Mouse (Mus musculus): ENCODE measurements around the gene Acrv1. TPM values are rescaled to one million over a fixed set of nuclear protein-coding genes. Genes with fewer than 3 reads are reported as not detected.
"Not testable (repeated sequence)": the region's sequence is repeated elsewhere in the genome, so short reads cannot be mapped to it uniquely, and the experiment has no call there.

Gene Acrv1
- polyA plus RNA-seq (2012; rRNA removed) = not detected in 2 replicates

GRCm38 (mm10) chr9:36692920-36693319 lies at the start of gene Acrv1:
Gene Acrv1, plus strand, starts transcription at chr9:36693220.
- TF ChIP-seq CTCF (IDR thresholded peaks at IDR 0.05; ENCODE audit: extremely low read depth, insufficient read length, insufficient replicate concordance, low read depth, low read length) (no peak), POLR2A (IDR thresholded peaks at IDR 0.05; ENCODE audit: low read depth, low read length) (no peak)
- Histone ChIP-seq H3K4me3 (ENCODE audit: low read depth, low read length) (no peak within 1 kb of the TSS), H3K27me3 (ENCODE audit: control insufficient read depth, insufficient read depth, low read length) (no peaks in the 10 kb centered on the region), H3K27ac (ENCODE audit: insufficient read depth, low read depth, low read length) (no peak within 1 kb of the TSS), H3K36me3 (ENCODE audit: control insufficient read depth, insufficient read depth, low read length) (no peaks in the 10 kb centered on the region), H3K4me1 (ENCODE audit: control insufficient read depth, insufficient read depth, insufficient read length, low read length) (no peaks in the 10 kb centered on the region)
- WGBS = 49% methylated on average over 1 of the region's 1 CpGs

- H3K4me1 ChIP-seq (ENCODE audit: control insufficient read depth, insufficient read depth, insufficient read length, low read length); H3K4me3 ChIP-seq (ENCODE audit: low read depth, low read length); H3K36me3 ChIP-seq (ENCODE audit: control insufficient read depth, insufficient read depth, low read length); H3K27ac ChIP-seq (ENCODE audit: insufficient read depth, low read depth, low read length); H3K27me3 ChIP-seq (ENCODE audit: control insufficient read depth, insufficient read depth, low read length): not testable (repeated sequence)
- 61% methylated on average over 3 of the region's 3 CpGs for WGBS
Measured at GRCm38 (mm10) chr9:36643276-36643675, 49.7 kb upstream of the Acrv1 start, which contains the start of gene A630095E13Rik. Gene A630095E13Rik, minus strand, starts transcription at chr9:36643376.

- Histone ChIP-seq H3K36me3 (ENCODE audit: control insufficient read depth, insufficient read depth, low read length) (no peaks in the 10 kb centered on the region), H3K4me1 (ENCODE audit: control insufficient read depth, insufficient read depth, insufficient read length, low read length) (no peaks in the 10 kb centered on the region), H3K27me3 (ENCODE audit: control insufficient read depth, insufficient read depth, low read length) (no peaks in the 10 kb centered on the region; the same call in 1 of the 2 replicates), H3K27ac (ENCODE audit: insufficient read depth, low read depth, low read length) (no peak overlapping the region), H3K4me3 (ENCODE audit: low read depth, low read length) (no peak overlapping the region)
- TF ChIP-seq CTCF (IDR thresholded peaks at IDR 0.05; ENCODE audit: extremely low read depth, insufficient read length, insufficient replicate concordance, low read depth, low read length) (no peak), POLR2A (IDR thresholded peaks at IDR 0.05; ENCODE audit: low read depth, low read length) (no peak)
- WGBS = 30% methylated on average over 2 of the region's 2 CpGs
Measured at GRCm38 (mm10) chr9:36681424-36681823, 11.6 kb upstream of the Acrv1 start.

- H3K27me3 ChIP-seq (ENCODE audit: control insufficient read depth, insufficient read depth, low read length) = no peaks in the 10 kb centered on the region; the same call in 1 of the 2 replicates
- TF ChIP-seq POLR2A (IDR thresholded peaks at IDR 0.05; ENCODE audit: low read depth, low read length) (no peak), CTCF (IDR thresholded peaks at IDR 0.05; ENCODE audit: extremely low read depth, insufficient read length, insufficient replicate concordance, low read depth, low read length) (no peak)
- no peaks in the 10 kb centered on the region for H3K4me1 ChIP-seq (ENCODE audit: control insufficient read depth, insufficient read depth, insufficient read length, low read length)
- H3K27ac ChIP-seq (ENCODE audit: insufficient read depth, low read depth, low read length) = no peak overlapping the region
- no peaks in the 10 kb centered on the region for H3K36me3 ChIP-seq (ENCODE audit: control insufficient read depth, insufficient read depth, low read length)
- no peak overlapping the region for H3K4me3 ChIP-seq (ENCODE audit: low read depth, low read length)
Measured at GRCm38 (mm10) chr9:36687329-36687728, 5.7 kb upstream of the Acrv1 start.

GRCm38 (mm10) chr9:36694276-36694675 lies 1.3 kb downstream of the Acrv1 start:
- Histone ChIP-seq H3K27me3 (ENCODE audit: control insufficient read depth, insufficient read depth, low read length) (no peaks in the 10 kb centered on the region), H3K36me3 (ENCODE audit: control insufficient read depth, insufficient read depth, low read length) (no peaks in the 10 kb centered on the region), H3K27ac (ENCODE audit: insufficient read depth, low read depth, low read length) (no peak overlapping the region), H3K4me3 (ENCODE audit: low read depth, low read length) (no peak overlapping the region), H3K4me1 (ENCODE audit: control insufficient read depth, insufficient read depth, insufficient read length, low read length) (no peaks in the 10 kb centered on the region)
- TF ChIP-seq CTCF (IDR thresholded peaks at IDR 0.05; ENCODE audit: extremely low read depth, insufficient read length, insufficient replicate concordance, low read depth, low read length) (no peak), POLR2A (IDR thresholded peaks at IDR 0.05; ENCODE audit: low read depth, low read length) (no peak)
- 92% methylated on average over 10 of the region's 10 CpGs for WGBS

- H3K27ac ChIP-seq (ENCODE audit: insufficient read depth, low read depth, low read length) = no peak overlapping the region
- H3K27me3 ChIP-seq (ENCODE audit: control insufficient read depth, insufficient read depth, low read length) = no peaks in the 10 kb centered on the region
- TF ChIP-seq CTCF (IDR thresholded peaks at IDR 0.05; ENCODE audit: extremely low read depth, insufficient read length, insufficient replicate concordance, low read depth, low read length) = no peak
- no peak for TF ChIP-seq POLR2A (IDR thresholded peaks at IDR 0.05; ENCODE audit: low read depth, low read length)
- no peaks in the 10 kb centered on the region for H3K4me1 ChIP-seq (ENCODE audit: control insufficient read depth, insufficient read depth, insufficient read length, low read length)
- H3K36me3 ChIP-seq (ENCODE audit: control insufficient read depth, insufficient read depth, low read length) = peaks cover 3% of the 10 kb centered on the region; the same call in 1 of the 2 replicates
- 85% methylated on average over 3 of the region's 3 CpGs for WGBS
- H3K4me3 ChIP-seq (ENCODE audit: low read depth, low read length) = no peak overlapping the region
Measured at GRCm38 (mm10) chr9:36705923-36706322, 12.9 kb downstream of the Acrv1 start.

- no peak overlapping the region for H3K27ac ChIP-seq (ENCODE audit: insufficient read depth, low read depth, low read length)
- TF ChIP-seq CTCF (IDR thresholded peaks at IDR 0.05; ENCODE audit: extremely low read depth, insufficient read length, insufficient replicate concordance, low read depth, low read length) = no peak
- no peak for TF ChIP-seq POLR2A (IDR thresholded peaks at IDR 0.05; ENCODE audit: low read depth, low read length)
- H3K4me3 ChIP-seq (ENCODE audit: low read depth, low read length) = no peak overlapping the region
- no peaks in the 10 kb centered on the region for H3K4me1 ChIP-seq (ENCODE audit: control insufficient read depth, insufficient read depth, insufficient read length, low read length)
- H3K36me3 ChIP-seq (ENCODE audit: control insufficient read depth, insufficient read depth, low read length) = peaks cover 5% of the 10 kb centered on the region; the same call in 1 of the 2 replicates
- H3K27me3 ChIP-seq (ENCODE audit: control insufficient read depth, insufficient read depth, low read length) = no peaks in the 10 kb centered on the region
- 88% methylated on average over 6 of the region's 6 CpGs for WGBS
Measured at GRCm38 (mm10) chr9:36707304-36707703, 14.3 kb downstream of the Acrv1 start.

GRCm38 (mm10) chr9:36716624-36717023 lies 23.6 kb downstream of the Acrv1 start:
- H3K27me3 ChIP-seq (ENCODE audit: control insufficient read depth, insufficient read depth, low read length) = no peaks in the 10 kb centered on the region
- H3K27ac ChIP-seq (ENCODE audit: insufficient read depth, low read depth, low read length) = no peak overlapping the region
- no peaks in the 10 kb centered on the region for H3K4me1 ChIP-seq (ENCODE audit: control insufficient read depth, insufficient read depth, insufficient read length, low read length)
- 80% methylated on average over 3 of the region's 3 CpGs for WGBS
- TF ChIP-seq CTCF (IDR thresholded peaks at IDR 0.05; ENCODE audit: extremely low read depth, insufficient read length, insufficient replicate concordance, low read depth, low read length) (no peak), POLR2A (IDR thresholded peaks at IDR 0.05; ENCODE audit: low read depth, low read length) (no peak)
- 0 out of 2 replicates have a peak, but pooled peaks cover 4% of the 10 kb centered on the region for H3K36me3 ChIP-seq (ENCODE audit: control insufficient read depth, insufficient read depth, low read length)
- H3K4me3 ChIP-seq (ENCODE audit: low read depth, low read length) = no peak overlapping the region

Measured in small intestine, adult 2 months (tissue).